Mouse (Mus musculus) bone marrow, adult 2 months (tissue): ENCODE measurements around the gene Fyco1.

Experiments used
- CTCF ChIP-seq: fragments of 200-500 bp; IDR thresholded peaks from 2 replicates; pipeline ENCODE4 v1.5.1; 2011; ENCODE audit warnings: low read length, control low read depth; ENCODE audit not compliant: control insufficient read depth, insufficient read depth
- POLR2A ChIP-seq: fragments of 200-500 bp; IDR thresholded peaks from 2 replicates; pipeline ENCODE4 v1.6.1; 2011; ENCODE audit warnings: low read depth, mild to moderate bottlenecking, control low read depth, low read length, borderline replicate concordance; ENCODE audit not compliant: control insufficient read depth

- TF ChIP-seq CTCF (no peak), POLR2A (no peak)
Measured at GRCm38 (mm10) chr9:123826631-123827030, 25.1 kb downstream of the Fyco1 start.
